Mouse (Mus musculus): Measurements from ENCODE around the gene Svep1. TPM values are rescaled to one million over a fixed set of nuclear protein-coding genes. Genes with fewer than 3 reads are reported as not detected.

The Svep1 gene
- polyA plus RNA-seq, 1 experiment from 2014 or later: 3.4 TPM

DNA sequence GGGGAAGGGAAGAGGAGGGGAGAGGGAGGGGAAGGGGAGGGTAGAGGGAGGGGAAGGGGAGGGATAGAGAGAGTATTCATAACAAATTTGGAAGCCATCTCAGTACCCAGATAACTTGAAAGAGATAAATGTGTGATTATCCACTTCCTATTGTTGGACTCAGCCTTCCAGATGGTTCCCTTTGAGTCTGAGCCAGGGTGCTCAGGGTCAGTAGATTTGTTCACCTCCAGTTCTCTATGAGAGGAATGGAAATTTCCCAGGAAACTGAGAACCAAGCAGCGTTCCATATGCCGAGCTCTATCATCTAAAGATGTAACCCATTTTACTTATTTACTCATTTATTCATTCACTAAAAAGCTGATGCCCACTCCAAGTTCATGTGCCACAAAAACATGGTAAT is 44.8 kb downstream of the Svep1 start:
- Histone ChIP-seq H3K36me3 (no peaks in the 10 kb centered on the region), H3K4me1 (peaks cover 11% of the 10 kb centered on the region; the same call in 1 of the 2 replicates), H3K27me3 (ENCODE audit: insufficient read depth, poor library complexity, severe bottlenecking) (no peaks in the 10 kb centered on the region), H3K27ac (no peak overlapping the region), H3K9me3 (no peaks in the 10 kb centered on the region), H3K4me3 (no peak overlapping the region)
- 76% methylated on average over 2 of the region's 2 CpGs for WGBS
- DNase-seq (ENCODE audit: low spot score): no peak

DNA sequence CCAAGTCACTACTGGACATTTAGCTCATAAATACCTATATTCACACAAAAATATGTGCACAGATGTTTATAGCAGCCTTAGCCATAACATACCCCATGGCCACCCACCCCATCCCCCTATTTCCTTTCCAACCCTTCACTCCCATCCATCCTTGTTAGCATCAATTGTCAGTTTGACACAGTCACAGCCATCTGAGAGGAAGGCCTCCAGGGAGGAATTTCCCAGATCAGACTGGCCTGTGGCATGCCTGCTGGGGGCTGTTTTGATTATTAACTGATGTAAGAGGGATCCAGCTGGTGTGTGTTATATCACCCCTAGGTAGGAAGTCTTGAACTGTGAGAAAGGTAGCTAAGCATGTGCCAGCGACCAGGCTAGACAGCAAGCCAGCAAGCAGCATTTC is 47.1 kb downstream of the Svep1 start:
- no peaks in the 10 kb centered on the region for H3K27me3 ChIP-seq (ENCODE audit: insufficient read depth, poor library complexity, severe bottlenecking)
- no peak overlapping the region for H3K27ac ChIP-seq
- WGBS: 44% methylated on average over 1 of the region's 1 CpGs
- no peak for DNase-seq (ENCODE audit: low spot score)
- H3K9me3 ChIP-seq: no peaks in the 10 kb centered on the region
- H3K4me3 ChIP-seq: no peak overlapping the region
- H3K4me1 ChIP-seq: peaks cover 11% of the 10 kb centered on the region; the same call in 1 of the 2 replicates
- H3K36me3 ChIP-seq: no peaks in the 10 kb centered on the region

DNA sequence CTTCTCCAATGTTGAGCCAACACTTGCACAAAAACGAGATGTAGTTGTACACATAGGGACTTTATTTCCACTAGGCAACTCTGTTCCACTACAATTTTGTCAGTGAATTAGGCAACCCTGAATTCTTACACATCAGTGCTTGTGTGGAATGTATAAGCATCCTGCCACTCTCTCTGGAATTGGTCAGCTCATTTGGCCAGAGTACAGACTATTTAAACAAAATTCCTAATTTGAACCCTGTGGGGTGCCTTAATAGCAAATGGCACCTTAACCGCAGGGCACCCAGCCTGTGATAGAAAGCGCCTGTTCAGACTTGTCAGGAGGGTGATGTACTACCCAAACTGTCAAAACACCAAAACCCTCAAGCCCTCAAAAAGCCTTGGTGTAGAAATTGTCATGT is 56.4 kb downstream of the Svep1 start:
- Histone ChIP-seq H3K9me3 (no peaks in the 10 kb centered on the region), H3K27ac (no peak overlapping the region), H3K4me3 (no peak overlapping the region), H3K36me3 (no peaks in the 10 kb centered on the region), H3K4me1 (no peaks in the 10 kb centered on the region), H3K27me3 (ENCODE audit: insufficient read depth, poor library complexity, severe bottlenecking) (no peaks in the 10 kb centered on the region)
- 77% methylated on average over 3 of the region's 3 CpGs for WGBS
- no peak for DNase-seq (ENCODE audit: low spot score)

DNA sequence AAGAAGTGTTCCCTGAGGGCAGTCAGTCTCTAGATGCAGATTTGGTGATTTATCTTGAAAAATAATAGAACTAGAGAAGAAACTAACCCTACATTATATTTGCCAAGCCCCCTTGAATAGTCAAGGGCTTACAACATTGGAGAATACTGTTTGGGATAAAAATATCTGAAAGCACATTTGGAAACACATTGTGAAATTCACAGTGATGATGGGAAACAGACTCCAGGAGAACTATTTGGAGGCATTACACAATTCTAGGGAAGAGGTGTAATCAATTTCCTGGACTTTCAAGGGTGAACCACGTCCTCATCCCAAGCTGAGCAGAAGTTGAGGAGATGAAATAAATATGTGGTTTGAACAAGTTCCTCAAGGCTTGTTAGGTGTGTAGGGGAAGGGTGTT is 57.5 kb downstream of the Svep1 start:
- Histone ChIP-seq H3K27ac (no peak overlapping the region), H3K27me3 (ENCODE audit: insufficient read depth, poor library complexity, severe bottlenecking) (no peaks in the 10 kb centered on the region), H3K4me3 (no peak overlapping the region), H3K4me1 (no peaks in the 10 kb centered on the region), H3K36me3 (no peaks in the 10 kb centered on the region), H3K9me3 (no peaks in the 10 kb centered on the region)
- no peak for DNase-seq (ENCODE audit: low spot score)
- WGBS: 48% methylated on average over 1 of the region's 1 CpGs

DNA sequence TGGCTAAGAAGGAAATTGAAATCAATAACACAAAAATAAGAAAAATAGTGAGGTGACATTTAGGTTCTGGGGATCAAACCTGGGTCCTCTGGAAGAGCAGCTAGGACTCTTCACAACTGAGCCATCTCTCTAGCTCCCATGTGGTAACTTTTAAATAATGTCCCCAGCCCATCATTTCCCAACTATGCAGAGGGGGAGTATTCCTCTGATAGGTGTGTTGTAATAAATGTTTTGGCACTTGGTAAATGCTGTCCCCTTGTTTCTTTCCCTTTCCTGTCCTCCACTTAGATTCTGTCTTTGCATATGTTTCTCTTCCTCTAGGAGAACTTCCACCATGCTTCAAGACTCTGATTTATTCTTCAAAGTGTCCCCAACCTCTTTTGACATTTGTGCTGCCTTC is 58.1 kb downstream of the Svep1 start:
- no peaks in the 10 kb centered on the region for H3K27me3 ChIP-seq (ENCODE audit: insufficient read depth, poor library complexity, severe bottlenecking)
- no peak for DNase-seq (ENCODE audit: low spot score)
- no peak overlapping the region for H3K27ac ChIP-seq
- H3K4me1 ChIP-seq: no peaks in the 10 kb centered on the region
- no peaks in the 10 kb centered on the region for H3K36me3 ChIP-seq
- H3K4me3 ChIP-seq: no peak overlapping the region
- no peaks in the 10 kb centered on the region for H3K9me3 ChIP-seq

DNA sequence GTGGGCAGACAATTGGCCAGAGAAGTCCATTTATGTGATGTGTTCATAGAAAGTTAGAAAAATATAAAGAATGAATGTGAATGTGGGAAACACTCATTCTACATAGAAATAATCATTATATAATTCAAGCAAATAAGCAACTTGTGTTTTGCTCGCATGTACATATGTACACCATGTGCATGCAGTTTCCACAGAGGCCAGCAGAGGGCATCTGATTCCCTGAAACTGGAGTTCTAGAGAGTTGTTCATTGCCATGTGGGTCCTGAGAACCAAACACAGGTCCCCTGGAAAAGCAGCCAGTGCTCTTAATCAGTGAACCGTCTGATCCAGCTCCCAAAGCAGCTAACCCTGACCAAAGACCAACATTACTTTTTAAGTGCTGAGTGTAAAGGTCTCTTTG is 60.0 kb downstream of the Svep1 start:
- H3K4me3 ChIP-seq: no peak overlapping the region
- H3K27me3 ChIP-seq (ENCODE audit: insufficient read depth, poor library complexity, severe bottlenecking): no peaks in the 10 kb centered on the region
- H3K36me3 ChIP-seq: no peaks in the 10 kb centered on the region
- no peaks in the 10 kb centered on the region for H3K9me3 ChIP-seq
- no peak overlapping the region for H3K27ac ChIP-seq
- no peaks in the 10 kb centered on the region for H3K4me1 ChIP-seq
- no peak for DNase-seq (ENCODE audit: low spot score)
- WGBS: 94% methylated on average over 2 of the region's 2 CpGs

DNA sequence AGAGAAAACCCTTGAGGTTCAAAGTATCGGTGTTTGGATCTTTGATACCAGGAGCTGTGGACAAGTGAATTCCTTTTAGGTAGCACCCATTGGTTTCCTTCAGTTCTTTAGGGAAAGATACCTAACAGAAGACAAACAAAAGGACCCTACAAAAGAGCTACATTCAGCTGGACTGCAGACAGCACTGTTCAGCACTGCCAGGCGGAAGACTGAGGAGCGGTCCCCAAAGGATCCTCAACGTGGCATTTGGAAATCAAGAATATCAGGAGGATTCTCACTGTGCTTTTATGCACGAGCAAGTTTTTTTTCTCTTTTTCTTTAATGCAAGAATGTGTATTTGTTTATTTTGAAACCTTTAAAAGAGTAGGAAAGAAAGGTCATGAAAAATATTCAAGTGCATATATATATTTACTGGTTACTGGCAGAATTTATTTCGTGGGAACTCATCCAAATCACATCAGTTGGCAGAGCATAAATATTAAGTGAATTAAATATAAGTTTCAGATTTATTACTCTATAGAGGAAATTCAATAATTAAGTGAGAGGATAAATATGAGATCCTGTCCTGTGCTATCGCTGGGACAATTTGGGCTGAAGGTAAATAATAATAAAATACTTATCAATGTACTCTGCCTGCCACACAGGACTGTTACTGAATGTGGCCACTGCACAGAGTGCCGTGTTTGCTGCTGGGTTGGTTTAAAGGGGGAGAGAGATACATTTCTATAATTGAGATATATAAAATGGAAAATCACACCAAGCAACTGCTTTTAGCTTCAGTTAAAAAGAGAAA is 66.7 kb downstream of the Svep1 start:
- Histone ChIP-seq H3K9me3 (no peaks in the 10 kb centered on the region), H3K4me3 (no peak overlapping the region), H3K27ac (no peak overlapping the region), H3K27me3 (ENCODE audit: insufficient read depth, poor library complexity, severe bottlenecking) (no peaks in the 10 kb centered on the region), H3K4me1 (no peaks in the 10 kb centered on the region), H3K36me3 (no peaks in the 10 kb centered on the region)
- DNase-seq (ENCODE audit: low spot score): no peak
- 81% methylated on average over 8 of the region's 8 CpGs for WGBS

DNA sequence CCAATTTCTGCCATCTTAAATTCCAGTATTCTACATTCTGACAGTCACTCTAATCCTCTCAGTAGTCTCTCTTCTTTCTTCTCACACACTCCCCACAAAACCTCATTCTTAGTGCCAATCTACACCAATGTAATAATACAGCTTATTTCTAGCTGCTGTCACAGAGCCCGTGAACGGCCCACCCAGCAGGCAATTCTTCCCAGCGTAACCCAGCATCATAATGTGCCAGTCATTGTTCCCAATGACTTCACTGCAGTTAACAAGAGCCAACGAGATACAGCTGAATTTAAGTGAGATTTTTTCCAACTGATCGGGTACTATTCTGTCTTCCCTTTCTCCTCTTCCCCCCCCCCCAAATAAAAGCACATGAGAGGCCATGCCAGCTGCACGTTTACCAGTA is 67.4 kb downstream of the Svep1 start:
- Histone ChIP-seq H3K4me3 (no peak overlapping the region), H3K9me3 (no peaks in the 10 kb centered on the region), H3K27me3 (ENCODE audit: insufficient read depth, poor library complexity, severe bottlenecking) (no peaks in the 10 kb centered on the region), H3K36me3 (no peaks in the 10 kb centered on the region), H3K27ac (no peak overlapping the region), H3K4me1 (no peaks in the 10 kb centered on the region)
- DNase-seq (ENCODE audit: low spot score): no peak
- 75% methylated on average over 6 of the region's 6 CpGs for WGBS

DNA sequence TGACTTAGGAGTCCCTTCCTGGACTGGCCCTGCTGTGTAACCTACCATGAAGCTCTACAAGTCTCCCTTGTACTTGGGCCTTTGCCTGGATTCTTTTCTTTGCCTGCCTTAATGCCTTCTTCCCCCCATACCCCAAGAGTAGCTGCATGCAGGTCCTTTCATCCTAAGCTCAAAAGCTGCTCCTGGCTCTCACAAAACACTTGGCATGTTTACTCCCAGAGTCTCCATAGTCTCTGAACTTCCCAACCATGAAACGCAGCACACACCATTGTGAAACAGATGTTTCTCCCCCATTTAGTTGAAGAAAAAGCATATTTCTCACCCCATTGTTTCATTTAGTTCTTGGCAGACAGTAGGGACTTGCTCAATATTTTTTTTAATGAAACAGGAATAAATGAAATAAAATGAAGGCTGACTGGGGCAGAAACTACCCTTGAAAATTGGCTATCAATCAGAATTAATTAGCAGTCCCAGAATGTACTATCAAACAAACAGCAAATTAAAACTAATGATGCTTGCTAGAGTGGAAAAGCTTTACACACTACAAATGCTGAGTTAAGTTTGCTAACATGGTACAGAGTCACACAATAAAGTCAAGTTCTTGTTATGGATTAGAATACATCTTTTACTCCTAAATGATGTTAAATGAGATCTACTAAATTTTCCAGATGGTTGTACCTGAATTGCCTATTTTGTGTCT is 72.9 kb downstream of the Svep1 start:
- no peaks in the 10 kb centered on the region for H3K27me3 ChIP-seq (ENCODE audit: insufficient read depth, poor library complexity, severe bottlenecking)
- H3K27ac ChIP-seq: no peak overlapping the region
- no peak overlapping the region for H3K4me3 ChIP-seq
- no peaks in the 10 kb centered on the region for H3K4me1 ChIP-seq
- WGBS: 87% methylated on average over 1 of the region's 1 CpGs
- H3K36me3 ChIP-seq: no peaks in the 10 kb centered on the region
- no peaks in the 10 kb centered on the region for H3K9me3 ChIP-seq
- no peak for DNase-seq (ENCODE audit: low spot score)

DNA sequence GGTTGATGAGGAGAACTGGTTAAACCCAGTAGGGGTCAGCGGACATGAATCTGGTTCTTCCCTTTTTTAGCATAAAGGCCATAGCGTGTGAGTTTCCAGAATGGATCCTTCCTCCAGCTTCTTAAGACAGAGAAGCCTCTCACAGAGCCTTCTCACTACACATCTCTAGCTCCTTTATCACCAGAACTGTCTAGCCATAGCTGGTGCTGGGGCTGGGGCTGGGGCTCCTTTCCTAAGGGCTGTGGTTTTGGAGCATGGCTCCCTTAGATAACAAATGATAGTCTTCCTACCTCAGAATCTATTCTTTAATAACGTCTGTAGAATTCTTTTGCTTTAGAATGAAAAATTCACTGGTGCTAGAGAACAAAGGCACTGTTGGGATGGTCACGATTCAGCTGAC is 76.8 kb downstream of the Svep1 start:
- H3K36me3 ChIP-seq: no peaks in the 10 kb centered on the region
- H3K27me3 ChIP-seq (ENCODE audit: insufficient read depth, poor library complexity, severe bottlenecking): no peaks in the 10 kb centered on the region
- no peak overlapping the region for H3K4me3 ChIP-seq
- WGBS: 73% methylated on average over 4 of the region's 4 CpGs
- no peaks in the 10 kb centered on the region for H3K9me3 ChIP-seq
- no peak overlapping the region for H3K27ac ChIP-seq
- H3K4me1 ChIP-seq: no peaks in the 10 kb centered on the region
- no peak for DNase-seq (ENCODE audit: low spot score)

DNA sequence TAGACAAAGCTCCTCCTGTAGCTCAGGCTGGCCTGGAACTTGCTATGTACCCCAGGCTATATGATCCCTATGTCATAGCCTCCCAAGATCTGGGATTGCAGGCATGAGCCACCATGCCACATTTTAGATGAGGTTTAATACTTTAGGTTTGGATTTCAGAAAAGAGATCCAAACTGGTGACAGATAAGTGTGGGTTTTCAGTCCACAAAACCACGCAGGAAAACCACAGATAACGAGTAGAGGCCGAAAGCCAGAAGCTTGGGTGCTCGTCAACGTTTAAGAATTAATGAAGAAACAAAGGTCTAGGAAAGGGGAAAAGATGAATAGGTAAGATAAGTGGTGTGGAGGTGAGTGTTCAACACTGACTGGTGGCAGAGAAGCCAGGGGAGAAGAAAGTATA is 79.6 kb downstream of the Svep1 start:
- 82% methylated on average over 5 of the region's 5 CpGs for WGBS
- H3K9me3 ChIP-seq: no peaks in the 10 kb centered on the region
- no peaks in the 10 kb centered on the region for H3K27me3 ChIP-seq (ENCODE audit: insufficient read depth, poor library complexity, severe bottlenecking)
- H3K36me3 ChIP-seq: no peaks in the 10 kb centered on the region
- no peak for DNase-seq (ENCODE audit: low spot score)
- no peak overlapping the region for H3K4me3 ChIP-seq
- no peaks in the 10 kb centered on the region for H3K4me1 ChIP-seq
- no peak overlapping the region for H3K27ac ChIP-seq

DNA sequence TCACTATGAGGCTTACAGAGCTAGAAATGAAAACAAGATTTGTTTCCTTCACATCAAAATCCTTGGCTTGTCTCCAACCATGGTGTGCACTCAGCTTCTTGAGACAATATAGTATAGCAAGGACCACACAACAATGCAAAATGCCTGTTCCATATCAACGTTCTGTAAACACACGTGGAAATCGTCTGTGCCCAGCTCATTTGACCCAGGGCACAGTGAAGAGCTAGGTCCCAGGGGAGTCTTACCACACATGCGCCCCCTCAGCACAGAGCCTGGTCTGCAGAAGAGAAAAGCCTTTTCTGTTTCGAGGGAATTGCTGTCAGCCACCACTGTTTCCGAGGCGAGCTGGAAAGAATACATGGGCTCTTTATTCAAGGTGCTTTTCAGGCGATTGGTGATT is 91.2 kb downstream of the Svep1 start:
- Histone ChIP-seq H3K9me3 (no peaks in the 10 kb centered on the region), H3K27me3 (ENCODE audit: insufficient read depth, poor library complexity, severe bottlenecking) (no peaks in the 10 kb centered on the region), H3K4me3 (no peak overlapping the region), H3K36me3 (no peaks in the 10 kb centered on the region), H3K27ac (no peak overlapping the region), H3K4me1 (no peaks in the 10 kb centered on the region)
- DNase-seq (ENCODE audit: low spot score): no peak
- WGBS: 81% methylated on average over 8 of the region's 8 CpGs

DNA sequence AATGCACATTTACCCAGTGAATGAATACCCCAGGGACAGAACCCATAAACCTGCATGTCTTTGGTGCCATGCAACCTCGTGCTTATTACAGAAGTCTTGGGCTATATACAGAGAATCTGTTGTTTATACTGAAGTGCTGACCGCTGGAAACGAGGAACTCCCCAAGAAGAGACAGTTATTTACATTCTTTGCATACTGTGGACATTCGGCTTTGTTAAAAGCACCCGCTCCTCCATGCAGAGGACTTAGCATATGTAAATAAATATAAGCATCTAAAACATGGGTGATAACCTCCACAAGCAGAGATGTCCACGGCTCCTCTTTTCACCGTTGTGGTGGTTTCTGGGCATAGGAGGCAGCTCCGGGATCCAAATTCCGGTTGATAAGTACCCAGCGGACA is 95.7 kb downstream of the Svep1 start:
- H3K27me3 ChIP-seq (ENCODE audit: insufficient read depth, poor library complexity, severe bottlenecking): no peaks in the 10 kb centered on the region
- no peaks in the 10 kb centered on the region for H3K36me3 ChIP-seq
- no peak for DNase-seq (ENCODE audit: low spot score)
- H3K9me3 ChIP-seq: no peaks in the 10 kb centered on the region
- H3K27ac ChIP-seq: no peak overlapping the region
- H3K4me1 ChIP-seq: no peaks in the 10 kb centered on the region
- 81% methylated on average over 10 of the region's 10 CpGs for WGBS
- H3K4me3 ChIP-seq: no peak overlapping the region

All from heart, embryonic 10.5 days (tissue).